Mouse (Mus musculus) ES-E14 (cell line): Measurements from ENCODE around the gene Agl.

Experiments
- MAFK ChIP-seq: IDR thresholded peaks from 2 replicates; pipeline ENCODE4 v1.6.1; 2014; ENCODE audit warnings: mild to moderate bottlenecking, low read depth, low read length, inconsistent platforms; ENCODE audit not compliant: insufficient read depth
- ZNF384 ChIP-seq: IDR thresholded peaks from 2 replicates; pipeline ENCODE4 v1.6.1; 2012; ENCODE audit warnings: low read depth, low read length, inconsistent platforms

DNA sequence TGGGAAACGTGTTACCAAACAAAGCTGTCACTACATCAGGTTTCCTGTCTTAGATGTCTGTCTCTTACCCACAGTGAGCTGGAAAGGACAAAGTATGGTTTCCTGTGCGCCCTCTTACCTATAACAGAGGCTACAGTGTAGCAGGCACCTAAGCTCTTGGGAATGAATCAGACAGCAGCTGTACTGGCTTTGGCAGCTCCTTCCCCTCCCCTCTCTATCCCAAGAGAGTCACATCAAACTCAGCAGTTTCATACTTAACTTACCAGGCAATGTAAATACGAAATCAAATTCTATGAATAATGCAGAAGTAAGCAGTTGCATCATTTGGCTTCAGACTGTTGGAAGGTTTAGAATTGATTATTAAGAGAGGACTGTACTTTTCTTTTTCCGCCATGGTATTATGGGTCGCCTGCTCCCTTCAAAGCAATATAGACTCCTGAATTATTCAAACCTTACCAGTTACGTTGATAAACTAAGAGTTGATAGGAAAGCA, 7.4 kb upstream of the Agl start:
- TF ChIP-seq ZNF384 = no peak
- TF ChIP-seq MAFK = no peak
